Mouse (Mus musculus) heart, adult 11 months (tissue): Measurements from ENCODE around the gene Olfr239.
"Not testable (repeated sequence)": the region's sequence is repeated elsewhere in the genome, so short reads cannot be mapped to it uniquely, and the experiment has no call there.

Source experiments
- DNase-seq: peaks from one replicate; pipeline ENCODE4 v3.0.0; 2022

Olfr239 gene

GRCm38 (mm10) chr17:33191002-33191401 lies at the start of gene Olfr239:
Gene Olfr239, plus strand, starts transcription at chr17:33191302.
- not testable (repeated sequence) for DNase-seq

DNA sequence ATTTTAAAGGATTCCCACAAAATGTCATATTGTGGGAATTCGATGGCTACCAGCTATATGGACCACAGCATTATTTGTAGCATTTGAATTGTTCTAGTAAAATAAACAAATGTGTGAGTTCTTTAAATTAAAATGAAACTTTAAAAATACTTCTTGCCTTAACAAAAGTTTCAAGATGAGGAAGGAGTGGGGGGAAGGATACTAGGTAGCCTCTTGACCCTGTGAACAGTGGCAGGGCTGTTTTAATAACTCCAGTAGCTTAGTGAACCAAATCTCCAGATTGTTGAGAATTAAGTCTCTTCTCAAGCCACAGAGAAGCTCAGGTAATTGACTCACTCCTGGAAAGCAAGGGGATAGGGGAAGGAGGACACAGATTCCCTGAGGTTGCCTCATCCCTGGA lies 23.0 kb upstream of the Olfr239 start, which contains the start of gene Olfr55:
Gene Olfr55, plus strand, starts transcription at position 301 of the 400 bp plus-strand sequence.
- DNase-seq: not testable (repeated sequence)

- no peak for DNase-seq
Observed at GRCm38 (mm10) chr17:33221590-33221989, 30.5 kb downstream of the Olfr239 start, which contains the start of gene Olfr1564. Gene Olfr1564, minus strand, starts transcription at chr17:33221690.

- not testable (repeated sequence) for DNase-seq
Observed at GRCm38 (mm10) chr17:33236646-33237045, 45.5 kb downstream of the Olfr239 start.
